24 mouse cellular contexts compared by ENCODE assay signal in the genomic region with DNA sequence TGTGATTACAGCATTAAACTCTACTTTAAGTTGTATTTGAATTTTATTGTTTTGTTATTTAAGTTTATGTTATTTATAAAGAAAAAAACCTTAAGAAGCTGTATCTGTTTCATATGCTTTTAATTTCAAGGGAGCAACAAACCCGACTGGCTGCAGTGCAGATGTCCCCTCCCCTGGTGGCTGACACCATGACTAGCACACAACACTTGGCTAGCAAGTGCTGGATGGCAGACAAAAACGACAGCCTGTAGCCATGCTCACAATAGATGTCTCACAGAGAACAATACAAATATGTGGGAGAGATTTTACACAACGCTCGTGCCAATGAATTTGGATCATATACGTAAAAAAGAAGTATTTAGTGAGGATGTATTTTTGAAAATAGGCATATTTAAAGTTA. TPM values are rescaled to one million over a fixed set of nuclear protein-coding genes. Genes with fewer than 3 reads are reported as not detected.
DNase-seq lines count a peak whose midpoint lies in the region; ATAC-seq and TF ChIP-seq lines count a peak whose summit lies in the region.
"Had no signal": no experiment of that assay in that cellular context is flagged by ENCODE, and none has a peak within 500 bp of the region (broad histone marks: within the 10 kb centered on the region; RNA-seq: fewer than 3 reads in every experiment).

No protein-coding gene starts in this region.

- no peak overlapping the region for H3K9ac ChIP-seq in heart, postnatal 0 days (replicated peaks; ENCODE audit: low read depth, low read length)
- no peak overlapping the region for H3K9ac ChIP-seq in heart, embryonic 11.5 days (ENCODE audit: low read depth, low read length)
- H3K9ac ChIP-seq: embryonic facial prominence, embryonic 15.5 days; heart, embryonic 15.5 days; hindbrain, embryonic 12.5 days had no signal

- H3K27me3 ChIP-seq in heart, postnatal 0 days (ENCODE audit: control insufficient read depth, insufficient read depth, low read length): no peaks in the 10 kb centered on the region
- H3K27me3 ChIP-seq in heart, embryonic 11.5 days (ENCODE audit: control insufficient read depth, insufficient read depth, low read length): no peaks in the 10 kb centered on the region
- H3K27me3 ChIP-seq: CH12.LX; embryonic facial prominence, embryonic 15.5 days; heart, embryonic 15.5 days; hindbrain, embryonic 12.5 days had no signal

- H3K36me3 ChIP-seq in heart, postnatal 0 days (replicated peaks; ENCODE audit: control insufficient read depth, insufficient read depth, low read length): no peaks in the 10 kb centered on the region
- no peaks in the 10 kb centered on the region for H3K36me3 ChIP-seq in heart, embryonic 11.5 days (ENCODE audit: control insufficient read depth, insufficient read depth, low read length)
- H3K36me3 ChIP-seq: embryonic facial prominence, embryonic 15.5 days; forebrain, embryonic 10.5 days; heart, embryonic 15.5 days; hindbrain, embryonic 12.5 days had no signal

- ATAC-seq in cerebellum, adult (ENCODE audit: insufficient number of reproducible peaks, low FRiP score, low TSS enrichment): no peak
- no peak for ATAC-seq in heart, postnatal 0 days (ENCODE audit: insufficient read depth, low read depth)
- no peak for ATAC-seq in heart, embryonic 11.5 days (replicated peaks; ENCODE audit: insufficient number of reproducible peaks, low FRiP score, low TSS enrichment)
- ATAC-seq: forebrain, embryonic 14.5 days; hindbrain, embryonic 16.5 days had no signal

- no peak overlapping the region for H3K4me3 ChIP-seq in heart, postnatal 0 days (ENCODE audit: low read depth, low read length)
- H3K4me3 ChIP-seq in heart, embryonic 11.5 days (ENCODE audit: low read depth, low read length): no peak overlapping the region
- H3K4me3 ChIP-seq: embryonic facial prominence, embryonic 15.5 days; erythroblast, embryonic 14.5 days; forebrain, embryonic 10.5 days; heart, embryonic 15.5 days; hindbrain, embryonic 12.5 days had no signal

- no peak overlapping the region for H3K27ac ChIP-seq in heart, postnatal 0 days (ENCODE audit: low read depth)
- no peak overlapping the region for H3K27ac ChIP-seq in heart, embryonic 11.5 days (ENCODE audit: low read depth, low read length)
- H3K27ac ChIP-seq: embryonic facial prominence, embryonic 15.5 days; forebrain, embryonic 10.5 days; heart, embryonic 15.5 days; hindbrain, embryonic 12.5 days had no signal

- intact Hi-C loops in left cerebral cortex, postnatal 4 days (cut with DNase I): no loop called here

- 62% methylated on average over 5 of the region's 5 CpGs for WGBS in heart, postnatal 0 days
- 66% methylated on average over 5 of the region's 5 CpGs for WGBS in heart, embryonic 11.5 days (ENCODE audit: insufficient replicate concordance)

- peak; percentile 24 to 25 for DNase-seq in cerebellum, postnatal 14 days
- no peak for DNase-seq in heart, postnatal 0 days (ENCODE audit: low spot score)
- peak; percentile 48 for DNase-seq in left cerebral cortex, postnatal 4 days
- no peak for DNase-seq in left cerebral cortex, adult 18-20 months (ENCODE audit: low spot score in 2 of 2)
- DNase-seq in right cerebral cortex, adult 18-20 months: no peak
- DNase-seq: adrenal gland, adult 2 months; adrenal gland, postnatal 25 days; cerebellum, adult 18-20 months; cerebellum, adult 9-11 months; embryo, embryonic 11 days; gastrocnemius, postnatal 10 days; heart, postnatal 36 days; kidney, adult 11 months had no signal

- TF ChIP-seq CTCF in heart, postnatal 0 days (IDR thresholded peaks at IDR 0.05; ENCODE audit: low read depth): peak; percentile 6; the same call in 1 of the 2 replicates

- H3K4me2 ChIP-seq in heart, postnatal 0 days (ENCODE audit: low read depth, low read length): no peak overlapping the region
- no peak overlapping the region for H3K4me2 ChIP-seq in heart, embryonic 11.5 days
- H3K4me2 ChIP-seq: embryonic facial prominence, embryonic 15.5 days; heart, embryonic 15.5 days; hindbrain, embryonic 12.5 days had no signal

- H3K9me3 ChIP-seq in heart, postnatal 0 days (replicated peaks; ENCODE audit: control insufficient read depth, low read length): no peaks in the 10 kb centered on the region
- no peaks in the 10 kb centered on the region for H3K9me3 ChIP-seq in heart, embryonic 11.5 days (replicated peaks; ENCODE audit: control insufficient read depth, low read length)
- H3K9me3 ChIP-seq: embryonic facial prominence, embryonic 15.5 days; forebrain, embryonic 10.5 days; heart, embryonic 15.5 days; hindbrain, embryonic 12.5 days had no signal

- no peak for TF ChIP-seq EP300 in heart, postnatal 0 days (IDR thresholded peaks at IDR 0.05; ENCODE audit: low read depth)

- no peaks in the 10 kb centered on the region for H3K4me1 ChIP-seq in heart, postnatal 0 days (ENCODE audit: control insufficient read depth, insufficient read depth)
- H3K4me1 ChIP-seq in heart, embryonic 11.5 days (ENCODE audit: control insufficient read depth, insufficient read depth, low read length): no peaks in the 10 kb centered on the region
- H3K4me1 ChIP-seq: embryonic facial prominence, embryonic 15.5 days; hindbrain, embryonic 12.5 days had no signal

RNA-seq across cellular contexts. Expression of a gene that starts 56.0 kb away (rescaled TPM):
- not detected in 2 replicates for total RNA-seq in heart, postnatal 0 days (2014; rRNA removed; ENCODE audit: low replicate concordance)
- 0.44 and 0.52 TPM in 2 replicates for polyA plus RNA-seq in heart, postnatal 0 days (2015; fragmentation: Nextera tagmentation; extraction: Ambion mirVana)
- polyA plus RNA-seq in heart, embryonic 11.5 days (2014; fragmentation: Nextera tagmentation; extraction: Ambion mirVana): 0.31 and 1.1 TPM in 2 replicates
- total RNA-seq in left cerebral cortex, postnatal 4 days (2021): under 1 TPM; 0.42 to 0.72 TPM
- under 1 TPM; 0.60 to 0.70 TPM for total RNA-seq in left cerebral cortex, adult 18-20 months (2021)
- total RNA-seq: CH12.LX; common myeloid progenitor, adult 5-6 weeks had no signal
- polyA plus RNA-seq: erythroblast, embryonic 14.5 days had no signal

Comparison
In these comparisons a context has a peak if more than half of its experiments do, and no peak if none do; other contexts are left out.
1. DNase-seq: peak in cerebellum, postnatal 14 days (2 of 2) and left cerebral cortex, postnatal 4 days (single experiment); none in heart, postnatal 0 days (single experiment), left cerebral cortex, adult 18-20 months (0 of 2) and right cerebral cortex, adult 18-20 months (single experiment).